Mouse (Mus musculus) inflammation-experienced regulatory T-cells (primary cell): ENCODE measurements around the gene Mgea5. TPM values are rescaled to one million over a fixed set of nuclear protein-coding genes. Genes with fewer than 3 reads are reported as not detected.

Source experiments
- polyA plus RNA-seq, 2 experiments: library from polyadenylated mRNA; unstranded; fragments of 100-300 nt; shearing (Covaris generic); gene quantifications; one replicate each; pipeline ENCODE4 v1.2.1; 2017

The Mgea5 gene
- polyA plus RNA-seq = 100 to 1,000 TPM; 194 to 217 TPM

GRCm38 (mm10) chr19:45783181-45783932 lies at the start of gene Mgea5:
Gene Mgea5, minus strand, starts transcription at chr19:45783837.

DNA sequence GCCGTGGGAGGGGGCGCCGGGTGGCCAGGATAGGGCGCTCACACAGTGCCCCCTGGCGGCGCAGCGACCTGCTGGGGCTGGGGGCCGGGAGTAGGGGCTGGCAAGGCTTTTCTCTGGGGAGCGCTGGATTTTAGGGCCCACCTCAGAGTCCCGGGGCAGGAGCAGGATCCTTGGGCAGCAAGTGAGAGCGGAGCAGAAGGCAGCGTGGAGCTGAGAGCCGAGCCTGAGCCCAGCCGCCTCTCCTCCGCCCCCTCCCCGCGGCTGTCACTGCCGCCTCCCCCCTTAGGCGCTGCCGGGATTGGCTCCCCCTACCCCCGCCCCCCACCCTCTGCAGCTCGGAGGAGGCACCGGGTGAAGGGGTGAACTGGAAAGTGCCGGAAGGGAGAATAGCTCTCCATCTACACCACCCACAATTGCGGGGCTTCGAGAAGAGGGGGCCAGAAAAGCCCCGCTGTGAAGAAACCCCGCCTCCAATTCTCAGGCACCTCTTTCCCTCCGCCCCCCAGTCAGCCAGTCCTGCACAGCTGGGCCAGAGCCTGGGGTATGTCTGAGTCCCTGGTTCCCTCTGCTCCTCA lies 32.3 kb upstream of the Mgea5 start, which contains the start of gene Kcnip2:
Kcnip2 (minus strand) TSS at position 231 of the 575 bp plus-strand sequence.

GRCm38 (mm10) chr19:45749243-45750043 lies 34.2 kb downstream of the Mgea5 start, which contains the start of gene Npm3:
Gene Npm3, minus strand, starts transcription at chr19:45749591.

DNA sequence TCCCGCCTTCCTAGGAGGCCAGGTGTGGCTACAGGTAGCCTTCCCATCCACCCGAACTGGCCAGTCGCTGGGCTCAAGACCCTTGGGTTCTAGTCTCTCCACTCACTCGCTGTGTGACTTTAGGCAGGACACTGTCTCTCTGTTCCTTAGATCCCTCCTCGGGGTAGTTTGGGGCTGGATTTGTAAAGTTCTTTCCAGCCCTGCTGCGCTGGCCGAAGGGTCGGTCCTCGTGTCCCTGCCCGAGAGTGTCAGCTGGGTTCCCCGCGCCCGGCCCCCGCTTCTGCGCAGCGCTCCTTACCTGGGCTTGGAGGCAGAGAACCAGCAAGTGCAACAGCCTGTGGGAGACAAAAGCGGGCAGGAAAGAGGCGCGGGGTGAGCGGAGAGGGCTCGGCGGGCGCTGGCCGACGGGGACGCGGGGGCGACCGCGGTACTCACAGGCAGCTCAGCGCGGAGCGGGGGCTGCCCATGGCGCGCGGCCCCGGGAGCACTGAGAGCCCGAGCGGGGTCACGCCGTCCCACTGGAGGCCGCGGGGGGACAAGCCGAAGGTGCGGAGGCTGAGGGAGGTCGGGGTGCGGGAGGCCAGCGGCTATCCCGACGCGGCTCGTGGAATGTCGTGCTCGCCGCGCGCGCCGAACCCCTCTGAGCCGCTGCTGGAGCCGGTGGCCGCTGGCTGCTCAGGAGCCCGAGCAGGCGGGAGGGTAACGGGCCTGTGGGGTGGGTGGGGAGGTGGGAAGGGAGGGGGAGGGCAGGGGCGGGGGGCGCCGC lies 41.2 kb downstream of the Mgea5 start, which contains the start of gene Fgf8:
Fgf8 (minus strand) TSS at position 698 of the 766 bp plus-strand sequence.

Other genes starting within 250 kb of the Mgea5 start
- 10 to 100 TPM; 10.5 to 16.6 TPM for gene Poll, start 223.3 kb downstream of the Mgea5 start, polyA plus RNA-seq
- gene Gm17018, start 223.2 kb downstream of the Mgea5 start, polyA plus RNA-seq = 10 to 100 TPM; 46.6 to 48.7 TPM
- 10 to 100 TPM; 18.8 to 30.1 TPM for gene Fbxw4, start 123.5 kb downstream of the Mgea5 start, polyA plus RNA-seq
- not detected for gene Fgf8, start 40.9 kb downstream of the Mgea5 start, polyA plus RNA-seq
- gene Npm3, start 34.2 kb downstream of the Mgea5 start, polyA plus RNA-seq = 10 to 100 TPM; 28.6 to 32.8 TPM
- gene Kcnip2, start 32.2 kb upstream of the Mgea5 start, polyA plus RNA-seq = 10 to 100 TPM in 1 of 2 experiments, 1 to 10 TPM in 1; 7.5 to 14.3 TPM
- gene Armh3, start 214.7 kb upstream of the Mgea5 start, polyA plus RNA-seq = 10 to 100 TPM; 10.5 to 15.7 TPM
- gene Hps6, start 219.7 kb upstream of the Mgea5 start, polyA plus RNA-seq = 10 to 100 TPM; 14.9 to 16.5 TPM